9 mouse cellular contexts compared by ENCODE assay signal in the genomic region with DNA sequence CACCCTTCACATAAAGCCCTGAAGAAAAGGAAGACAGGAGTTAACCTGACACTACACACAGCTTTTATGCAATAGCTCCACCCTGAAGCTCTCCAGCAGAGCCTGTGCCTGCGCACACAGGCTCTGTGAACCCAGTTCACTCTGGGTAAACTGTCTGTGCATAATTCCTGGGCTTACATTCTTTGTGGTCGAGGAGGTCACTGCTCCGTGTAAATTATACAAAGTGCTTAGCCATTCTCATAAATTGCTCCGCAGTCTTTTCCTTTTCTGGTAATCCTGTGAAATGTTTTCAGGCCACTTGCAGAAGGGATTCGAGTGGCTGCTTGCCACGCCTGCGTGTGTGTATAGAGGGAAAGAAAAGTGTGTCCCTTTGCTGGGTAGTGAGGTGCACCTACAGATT.
A peak's percentile ranks its signal among the peaks of the same experiment; 100 is the strongest.
DNase-seq lines count a peak whose midpoint lies in the region; ATAC-seq and TF ChIP-seq lines count a peak whose summit lies in the region.
"Had no signal": no experiment of that assay in that cellular context is flagged by ENCODE, and none has a peak within 500 bp of the region (broad histone marks: within the 10 kb centered on the region; RNA-seq: fewer than 3 reads in every experiment).

No protein-coding gene starts in this region.

- DNase-seq in retina, postnatal 1 day = peak; percentile 6
- no peak for DNase-seq in retina, embryonic 14.5 days (ENCODE audit: low spot score)
- no peak for DNase-seq in hindbrain, postnatal 0 days (ENCODE audit: low spot score)
- DNase-seq in lung, postnatal 25 days (ENCODE audit: low spot score) = peak; percentile 13
- DNase-seq in thymus, adult 2 months = no peak
- no peak for DNase-seq in cerebellum, adult 8-10 months
- DNase-seq: adrenal gland, postnatal 36 days; thymus, postnatal 36 days had no signal

- H3K4me2 ChIP-seq in hindbrain, postnatal 0 days (ENCODE audit: low read depth, low read length) = no peak overlapping the region; the same call in 1 of the 2 replicates

- peak overlapping the region; percentile 27 for H3K27ac ChIP-seq in hindbrain, postnatal 0 days
- H3K27ac ChIP-seq in thymus, adult 2 months (ENCODE audit: control insufficient read depth, insufficient read depth, low read length) = no peak overlapping the region

- no peak for TF ChIP-seq POLR2A in thymus, adult 2 months (IDR thresholded peaks at IDR 0.05; ENCODE audit: control insufficient read depth, extremely low read depth, insufficient read depth, low read length, poor library complexity)

- no peaks in the 10 kb centered on the region for H3K27me3 ChIP-seq in hindbrain, postnatal 0 days (ENCODE audit: insufficient read depth, low read length)
- no peaks in the 10 kb centered on the region for H3K27me3 ChIP-seq in thymus, adult 2 months (ENCODE audit: control insufficient read depth, insufficient read depth, low read length)

- TF ChIP-seq CTCF in hindbrain, postnatal 0 days (IDR thresholded peaks at IDR 0.05; ENCODE audit: low read depth) = no peak
- TF ChIP-seq CTCF in thymus, adult 2 months (IDR thresholded peaks at IDR 0.05; ENCODE audit: borderline replicate concordance, control insufficient read depth, extremely low read depth, insufficient read depth, low read length, poor library complexity) = no peak

- 0 out of 2 replicates have a peak, but pooled peaks have one; percentile 7 for ATAC-seq in hindbrain, postnatal 0 days
- ATAC-seq in inflammation-experienced regulatory T-cells, adult 6 months = no peak

- no peak overlapping the region for H3K9ac ChIP-seq in hindbrain, postnatal 0 days (replicated peaks; ENCODE audit: low read length)

- H3K4me1 ChIP-seq in hindbrain, postnatal 0 days (ENCODE audit: insufficient read depth, low read length) = no peaks in the 10 kb centered on the region
- H3K4me1 ChIP-seq in thymus, adult 2 months (replicated peaks; ENCODE audit: control insufficient read depth, insufficient read depth, low read length) = no peaks in the 10 kb centered on the region

- H3K4me3 ChIP-seq in hindbrain, postnatal 0 days (ENCODE audit: low read length) = no peak overlapping the region
- no peak overlapping the region for H3K4me3 ChIP-seq in thymus, adult 2 months (ENCODE audit: control insufficient read depth, insufficient read depth, low read length)

- H3K9me3 ChIP-seq in hindbrain, postnatal 0 days (ENCODE audit: low read length) = no peaks in the 10 kb centered on the region

- no peaks in the 10 kb centered on the region for H3K36me3 ChIP-seq in hindbrain, postnatal 0 days (ENCODE audit: insufficient read depth, low read length)
- H3K36me3 ChIP-seq in thymus, adult 2 months (ENCODE audit: control insufficient read depth, insufficient read depth, low read length) = no peaks in the 10 kb centered on the region

- 36% methylated on average over 7 of the region's 7 CpGs for WGBS in hindbrain, postnatal 0 days
- 80% methylated on average over 7 of the region's 7 CpGs for WGBS in thymus, adult 2 months

Comparison
In these comparisons a context has a peak if more than half of its experiments do, and no peak if none do; other contexts are left out.
1. DNase-seq: peak in retina, postnatal 1 day (single experiment) and lung, postnatal 25 days (single experiment); none in retina, embryonic 14.5 days (single experiment), hindbrain, postnatal 0 days (single experiment), thymus, adult 2 months (single experiment) and cerebellum, adult 8-10 months (single experiment).